Mouse (Mus musculus): ENCODE measurements around the gene Tex21.

DNA sequence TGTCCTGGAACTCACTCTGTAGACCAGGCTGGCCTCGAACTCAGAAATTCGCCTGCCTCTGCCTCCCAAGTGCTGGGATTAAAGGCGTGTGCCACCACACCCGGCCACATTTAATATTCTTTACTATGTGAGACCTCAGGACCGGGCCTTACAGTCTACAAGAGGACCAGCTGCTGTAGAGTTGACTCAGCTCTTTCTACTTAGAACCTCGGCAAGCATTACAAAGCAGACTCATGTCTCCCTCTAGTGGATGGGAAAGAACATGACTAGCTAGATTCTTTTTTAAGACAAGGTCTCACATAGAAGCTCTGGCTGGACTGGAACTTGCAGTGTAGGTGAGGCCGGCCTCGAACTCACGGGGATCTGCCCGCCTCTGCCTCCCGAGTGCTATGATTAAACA, 55.6 kb downstream of the Tex21 start:
- peak; percentile 87 for TF ChIP-seq CTCF (IDR thresholded peaks at IDR 0.05)
- TF ChIP-seq POLR2A (IDR thresholded peaks at IDR 0.05; ENCODE audit: insufficient read depth, low read depth, low read length) = no peak
